Mouse (Mus musculus): ENCODE data around the gene Gmnc. TPM values are rescaled to one million over a fixed set of nuclear protein-coding genes. Genes with fewer than 3 reads are reported as not detected.

Gene Gmnc
- not detected in 2 replicates for polyA plus RNA-seq (2015; fragmentation: Nextera tagmentation; extraction: Ambion mirVana)

GRCm38 (mm10) chr16:26991477-26992300, at the start of gene Gmnc:
Gene Gmnc, minus strand, starts transcription at chr16:26991652.
- no peak for DNase-seq (ENCODE audit: low spot score)

DNA sequence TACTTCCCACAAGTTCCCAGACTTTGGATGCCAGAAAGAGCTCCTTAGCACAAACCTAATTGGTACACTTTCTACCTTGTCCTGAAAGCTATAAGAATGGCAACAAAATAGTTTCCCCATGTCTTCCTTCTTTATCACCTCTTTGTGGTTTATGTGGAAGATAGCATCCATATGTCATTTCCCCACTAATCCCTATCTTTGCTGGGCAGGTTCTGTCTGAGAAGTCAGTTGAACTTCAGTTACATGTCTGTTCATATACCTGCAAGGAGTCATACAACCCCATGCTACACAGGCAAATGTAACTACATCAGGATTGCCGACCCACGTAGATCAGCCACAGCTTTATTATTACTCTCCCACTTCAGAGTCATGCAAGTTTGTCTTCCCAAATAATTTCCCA, 35.8 kb upstream of the Gmnc start:
- no peak for DNase-seq (ENCODE audit: low spot score)

DNA sequence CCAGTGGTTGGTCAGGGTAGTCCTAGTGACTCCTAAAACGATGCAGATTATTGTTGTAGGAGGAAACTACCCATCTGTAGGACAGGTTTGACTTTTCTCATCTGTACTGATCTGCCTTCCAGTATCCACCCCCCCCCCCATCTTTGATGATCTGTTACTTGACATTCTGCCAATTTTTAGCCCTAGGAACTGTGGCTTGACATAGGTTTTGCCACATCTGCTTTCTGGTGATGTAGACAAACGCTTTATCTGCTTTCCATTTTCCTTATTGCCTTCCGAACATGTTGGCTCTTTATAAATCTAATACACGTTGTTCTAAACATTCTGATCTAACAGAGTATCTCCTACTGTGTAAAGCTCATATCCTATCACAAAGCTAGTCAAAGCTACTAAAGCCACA, 34.8 kb upstream of the Gmnc start:
- DNase-seq (ENCODE audit: low spot score) = no peak

DNA sequence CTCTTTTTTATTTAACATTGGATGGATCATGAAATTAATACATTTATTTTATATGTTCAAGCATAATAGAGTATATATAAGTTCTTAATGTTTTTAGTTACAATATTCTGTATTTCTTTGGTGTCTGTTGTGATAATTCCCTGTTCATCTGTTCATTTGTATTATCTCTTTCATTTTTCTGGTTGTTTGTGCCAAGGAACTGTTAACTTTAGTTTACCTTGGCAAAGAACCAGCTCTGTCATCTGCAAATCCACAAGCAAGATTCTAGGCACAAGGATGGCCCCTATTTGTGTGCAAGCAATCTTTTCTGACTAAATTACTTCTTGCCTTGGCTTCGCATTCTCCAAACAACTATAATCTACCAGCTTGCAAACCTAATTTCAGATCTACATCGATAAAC, 31.3 kb upstream of the Gmnc start:
- DNase-seq (ENCODE audit: low spot score) = no peak

DNA sequence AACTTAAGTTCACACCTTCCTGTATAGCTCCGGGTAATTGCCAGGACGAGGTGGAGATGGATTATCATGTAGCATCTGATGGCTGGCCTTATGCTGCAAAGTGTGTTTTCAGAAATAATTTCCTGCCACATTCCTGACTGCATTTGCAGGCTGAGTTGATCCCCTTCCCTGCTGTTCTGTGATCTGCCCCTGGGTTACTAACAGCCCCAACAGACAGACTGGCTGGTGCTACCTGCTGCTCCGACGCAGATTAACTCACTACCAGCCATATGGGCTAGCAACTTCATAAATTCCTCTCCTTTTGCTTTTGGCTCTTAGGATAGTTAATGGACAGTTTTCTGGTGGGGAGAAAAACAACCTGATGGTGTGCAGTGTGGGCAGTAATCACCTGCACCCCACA, 25.9 kb upstream of the Gmnc start:
- DNase-seq (ENCODE audit: low spot score) = no peak

DNA sequence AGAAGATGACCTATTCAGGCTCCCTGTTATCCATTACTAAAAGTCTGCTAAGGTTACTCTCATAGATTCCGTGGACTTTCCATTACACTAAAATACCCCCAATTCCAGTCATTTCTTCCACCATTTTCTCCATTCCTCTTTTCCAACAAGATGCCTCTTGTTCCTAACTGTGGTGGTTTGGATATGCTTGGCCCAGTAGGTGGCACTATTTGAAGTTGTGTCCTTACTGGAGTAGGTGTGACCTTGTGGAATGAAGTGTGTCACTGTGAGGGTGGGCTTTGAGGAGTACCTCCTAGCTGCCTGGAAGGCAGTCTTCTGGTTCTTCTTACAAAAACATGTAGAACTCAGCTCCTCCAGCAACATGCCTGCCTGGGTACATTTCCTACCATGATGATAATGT, 11.3 kb upstream of the Gmnc start:
- no peak for DNase-seq (ENCODE audit: low spot score)

GRCm38 (mm10) chr16:26999563-26999962, 8.1 kb upstream of the Gmnc start:
- DNase-seq (ENCODE audit: low spot score) = no peak

DNA sequence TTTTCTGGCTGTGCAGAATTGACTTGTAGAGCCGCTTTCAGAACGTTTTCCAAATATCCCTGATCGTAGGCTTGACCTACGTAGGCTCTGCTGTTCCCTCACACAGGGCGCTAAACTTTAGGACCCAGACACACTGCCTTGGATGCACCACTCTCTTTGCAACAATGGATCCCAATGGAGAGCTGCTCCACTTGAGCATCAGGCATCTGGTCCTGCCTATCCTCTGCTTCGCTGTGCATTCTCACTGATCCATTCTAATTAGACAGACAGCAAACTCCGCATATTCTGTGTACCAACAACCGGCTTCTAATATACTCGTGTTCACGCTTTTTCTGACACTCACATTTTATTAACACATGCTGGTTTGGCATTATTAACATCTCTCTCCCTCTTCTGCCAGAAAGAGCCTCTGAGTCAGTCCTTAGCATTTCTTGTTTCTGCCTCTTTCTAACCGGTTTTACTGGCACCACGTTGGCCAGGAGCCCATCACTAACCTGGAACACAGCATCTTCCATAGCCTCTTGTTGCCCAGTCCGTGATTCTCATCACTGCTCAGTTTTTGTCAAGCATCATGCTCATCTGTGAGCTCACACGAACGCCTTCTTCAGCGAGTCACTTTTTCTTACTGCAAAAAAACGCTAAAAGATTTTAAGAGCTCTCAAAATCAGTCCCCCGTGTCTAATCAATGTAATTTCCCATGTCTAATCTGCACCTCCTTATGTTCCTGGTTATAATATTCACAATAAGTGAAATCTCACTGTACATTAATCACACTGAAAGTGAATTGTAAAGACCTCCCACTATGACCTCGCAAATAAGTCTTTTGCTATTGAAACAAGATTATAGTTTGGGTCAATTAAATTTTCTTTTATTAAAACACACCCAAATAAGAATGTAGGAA, 1.8 kb downstream of the Gmnc start:
- DNase-seq (ENCODE audit: low spot score) = no peak

GRCm38 (mm10) chr16:26988188-26988587, 3.3 kb downstream of the Gmnc start:
- no peak for DNase-seq (ENCODE audit: low spot score)

GRCm38 (mm10) chr16:26985796-26986195, 5.7 kb downstream of the Gmnc start:
- no peak for DNase-seq (ENCODE audit: low spot score)

GRCm38 (mm10) chr16:26982112-26982511, 9.3 kb downstream of the Gmnc start:
- DNase-seq (ENCODE audit: low spot score) = no peak

- DNase-seq (ENCODE audit: low spot score) = no peak
Observed at GRCm38 (mm10) chr16:26967967-26968366, 23.5 kb downstream of the Gmnc start.

GRCm38 (mm10) chr16:26966830-26967229, 24.6 kb downstream of the Gmnc start:
- DNase-seq (ENCODE audit: low spot score) = no peak

DNA sequence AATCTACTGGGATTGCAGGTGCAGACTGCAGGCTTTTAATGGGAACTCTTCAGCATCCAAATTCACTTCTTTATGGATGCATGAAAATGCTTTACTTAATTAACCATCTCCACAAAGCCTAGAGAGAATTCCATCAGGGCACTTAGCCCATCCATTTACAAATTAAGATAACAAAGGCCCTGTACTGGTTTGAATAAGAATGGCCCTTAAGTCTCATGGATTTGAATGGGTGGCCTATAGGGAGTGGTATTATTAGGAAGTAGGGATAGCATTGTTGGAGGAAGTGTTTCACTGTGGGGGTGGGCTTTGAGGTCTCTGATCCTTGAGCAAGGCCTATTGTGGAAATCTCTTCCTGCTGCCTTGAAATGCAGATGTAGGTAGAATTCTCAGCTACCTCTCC, 29.5 kb downstream of the Gmnc start:
- no peak for DNase-seq (ENCODE audit: low spot score)

- no peak for DNase-seq (ENCODE audit: low spot score)
Observed at GRCm38 (mm10) chr16:26951601-26952000, 39.9 kb downstream of the Gmnc start.

DNA sequence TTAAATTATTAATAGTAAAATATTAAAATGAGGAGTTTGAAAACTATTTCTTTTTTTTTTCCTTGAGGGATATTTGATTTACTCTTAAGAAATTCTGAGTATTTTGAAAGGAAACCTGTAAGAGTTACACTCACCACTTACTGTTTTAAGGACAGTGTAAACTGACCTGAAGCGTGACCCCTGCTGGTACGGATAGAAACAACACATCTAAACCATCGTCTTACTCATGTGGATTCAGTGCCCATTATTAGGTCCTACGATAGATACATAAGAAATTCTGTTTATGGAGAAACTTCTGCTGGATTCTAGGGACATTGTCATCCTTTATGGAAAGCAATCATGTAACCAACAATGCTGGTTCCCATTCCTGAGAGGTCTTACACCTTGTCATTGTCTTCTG, 41.2 kb downstream of the Gmnc start:
- no peak for DNase-seq (ENCODE audit: low spot score)

DNA sequence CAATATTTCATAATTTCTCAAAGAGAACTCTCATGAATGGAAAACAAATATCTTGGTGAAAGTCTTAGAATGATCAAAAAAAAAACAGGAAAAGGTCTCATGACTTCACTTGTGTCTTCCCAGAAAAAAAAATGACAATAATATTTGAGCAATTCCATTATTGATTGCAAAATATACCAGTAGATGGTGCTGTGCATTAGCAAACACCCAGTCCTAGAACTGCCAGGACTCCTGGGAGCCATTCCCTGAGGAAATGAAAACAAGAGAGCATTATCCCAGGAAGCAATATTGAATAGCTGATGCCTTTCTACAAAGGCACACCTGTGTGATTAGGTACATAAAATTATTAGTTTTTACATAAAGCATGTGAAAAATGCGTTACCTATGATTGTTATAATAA, 87.5 kb downstream of the Gmnc start:
- DNase-seq (ENCODE audit: low spot score) = no peak

GRCm38 (mm10) chr16:26901471-26901870, 90.0 kb downstream of the Gmnc start:
- DNase-seq (ENCODE audit: low spot score) = no peak

DNA sequence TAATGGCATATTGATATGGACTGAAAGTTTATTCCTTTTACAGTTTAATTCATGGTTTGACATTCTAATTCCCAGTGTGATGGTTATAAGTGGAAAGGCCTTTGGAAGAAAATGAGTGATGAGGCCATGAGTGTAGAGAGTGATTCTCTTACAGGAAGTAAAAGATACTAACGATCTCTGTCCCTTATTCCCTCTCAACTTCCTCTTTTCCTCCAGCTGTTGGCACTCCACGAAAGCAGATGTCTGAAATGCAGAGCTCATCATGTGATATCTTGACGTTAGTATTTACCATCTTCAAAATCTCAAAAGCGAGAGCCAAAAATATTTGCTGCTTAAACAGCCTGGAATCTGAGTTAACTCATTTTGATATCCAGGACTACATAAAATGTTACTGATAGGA, 105.1 kb downstream of the Gmnc start:
- DNase-seq (ENCODE audit: low spot score) = no peak

- DNase-seq (ENCODE audit: low spot score) = no peak
Observed at GRCm38 (mm10) chr16:26876885-26877284, 114.6 kb downstream of the Gmnc start.
